Comparison of ENCODE assay signal across 9 mouse cellular contexts in the genomic region with DNA sequence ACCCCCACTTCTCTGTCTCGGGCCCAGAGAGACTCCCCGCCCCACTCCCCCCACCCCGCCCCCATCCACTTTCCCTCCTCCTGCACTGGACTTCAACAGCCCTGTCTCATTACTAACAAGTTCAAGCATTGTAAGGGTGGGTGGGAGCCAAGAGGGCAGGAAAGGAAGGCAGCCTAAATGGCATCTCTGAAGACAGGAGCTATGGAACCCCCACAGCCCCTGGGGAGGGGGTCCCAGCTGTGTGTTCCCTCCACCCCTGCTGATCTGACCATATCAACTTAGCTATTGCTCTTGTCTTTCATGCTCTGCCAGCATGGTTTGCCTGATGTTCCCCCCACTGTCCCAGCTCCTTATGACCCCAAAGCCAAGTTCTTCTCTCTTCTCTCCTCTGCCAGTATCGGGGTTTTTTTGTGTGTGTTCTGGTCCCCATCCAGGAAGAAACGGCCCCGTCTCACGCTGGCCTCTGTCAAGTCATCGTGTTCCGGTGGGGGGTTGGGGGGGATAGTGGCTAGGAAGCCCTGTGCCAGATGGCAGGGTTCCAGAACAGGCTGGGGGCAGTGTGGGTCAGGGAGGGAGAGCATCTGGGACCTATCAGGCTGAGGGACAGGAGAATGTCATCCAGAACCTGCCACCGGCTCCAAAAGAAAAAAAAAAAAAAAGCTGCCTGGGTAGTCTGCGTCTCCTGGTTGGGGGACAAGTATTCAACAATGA. TPM values are rescaled to one million over a fixed set of nuclear protein-coding genes. Genes with fewer than 3 reads are reported as not detected.
DNase-seq lines count a peak whose midpoint lies in the region; ATAC-seq and TF ChIP-seq lines count a peak whose summit lies in the region.
"Had no signal": no experiment of that assay in that cellular context is flagged by ENCODE, and none has a peak within 500 bp of the region (broad histone marks: within the 10 kb centered on the region; RNA-seq: fewer than 3 reads in every experiment).

No protein-coding gene starts in this region.

- 0 out of 2 replicates have a peak, but pooled peaks cover 3% of the 10 kb centered on the region for H3K9me3 ChIP-seq in midbrain, postnatal 0 days (ENCODE audit: low read length)
- peaks cover 4% of the 10 kb centered on the region; the same call in 1 of the 2 replicates for H3K9me3 ChIP-seq in midbrain, embryonic 15.5 days
- H3K9me3 ChIP-seq in embryonic facial prominence, embryonic 15.5 days (replicated peaks): no peaks in the 10 kb centered on the region
- no peaks in the 10 kb centered on the region for H3K9me3 ChIP-seq in stomach, embryonic 15.5 days

- no peaks in the 10 kb centered on the region for H3K27me3 ChIP-seq in midbrain, postnatal 0 days (ENCODE audit: insufficient read depth, low read length)
- no peaks in the 10 kb centered on the region for H3K27me3 ChIP-seq in midbrain, embryonic 15.5 days (replicated peaks)
- H3K27me3 ChIP-seq in embryonic facial prominence, embryonic 15.5 days: no peaks in the 10 kb centered on the region
- H3K27me3 ChIP-seq in stomach, embryonic 15.5 days (replicated peaks): no peaks in the 10 kb centered on the region

- no peak overlapping the region for H3K4me2 ChIP-seq in midbrain, postnatal 0 days (ENCODE audit: low read depth, low read length, poor library complexity, severe bottlenecking)
- no peak overlapping the region for H3K4me2 ChIP-seq in midbrain, embryonic 15.5 days
- H3K4me2 ChIP-seq in embryonic facial prominence, embryonic 15.5 days (replicated peaks): peak overlapping the region; percentile 40
- H3K4me2 ChIP-seq in stomach, embryonic 15.5 days: peak overlapping the region; percentile 23

- no peaks in the 10 kb centered on the region for H3K36me3 ChIP-seq in midbrain, postnatal 0 days (ENCODE audit: insufficient read depth, low read length)
- no peaks in the 10 kb centered on the region for H3K36me3 ChIP-seq in midbrain, embryonic 15.5 days (replicated peaks)
- no peaks in the 10 kb centered on the region for H3K36me3 ChIP-seq in embryonic facial prominence, embryonic 15.5 days
- no peaks in the 10 kb centered on the region for H3K36me3 ChIP-seq in stomach, embryonic 15.5 days

- no peak overlapping the region for H3K9ac ChIP-seq in midbrain, postnatal 0 days (replicated peaks; ENCODE audit: low read length, poor library complexity, severe bottlenecking)
- no peak overlapping the region for H3K9ac ChIP-seq in midbrain, embryonic 15.5 days
- H3K9ac ChIP-seq in embryonic facial prominence, embryonic 15.5 days: no peak overlapping the region
- H3K9ac ChIP-seq in stomach, embryonic 15.5 days: no peak overlapping the region
- H3K9ac ChIP-seq: liver, embryonic 14.5 days had no signal

- no peaks in the 10 kb centered on the region for H3K4me1 ChIP-seq in midbrain, postnatal 0 days (ENCODE audit: insufficient read depth, low read length)
- H3K4me1 ChIP-seq in midbrain, embryonic 15.5 days: peaks cover 4% of the 10 kb centered on the region; the same call in 1 of the 2 replicates
- peaks cover 26% of the 10 kb centered on the region for H3K4me1 ChIP-seq in embryonic facial prominence, embryonic 15.5 days
- H3K4me1 ChIP-seq in stomach, embryonic 15.5 days: peaks cover 26% of the 10 kb centered on the region

- no peak for TF ChIP-seq CTCF in midbrain, postnatal 0 days (IDR thresholded peaks at IDR 0.05)

- H3K27ac ChIP-seq in midbrain, postnatal 0 days (ENCODE audit: low read depth, low read length): no peak overlapping the region
- no peak overlapping the region for H3K27ac ChIP-seq in midbrain, embryonic 15.5 days
- H3K27ac ChIP-seq in embryonic facial prominence, embryonic 15.5 days (replicated peaks): peak overlapping the region; percentile 79
- H3K27ac ChIP-seq in stomach, embryonic 15.5 days: peak overlapping the region; percentile 80
- H3K27ac ChIP-seq: liver, embryonic 14.5 days had no signal

- 50% methylated on average over 11 of the region's 11 CpGs for WGBS in midbrain, postnatal 0 days
- WGBS in midbrain, embryonic 15.5 days: 48% methylated on average over 11 of the region's 11 CpGs
- 18% methylated on average over 11 of the region's 11 CpGs for WGBS in embryonic facial prominence, embryonic 15.5 days
- 28% methylated on average over 11 of the region's 11 CpGs for WGBS in stomach, embryonic 15.5 days

- ATAC-seq in midbrain, postnatal 0 days (ENCODE audit: low FRiP score): no peak
- no peak for ATAC-seq in midbrain, embryonic 15.5 days (replicated peaks)
- no peak; the same call in 1 of the 2 replicates for ATAC-seq in embryonic facial prominence, embryonic 15.5 days (ENCODE audit: insufficient number of reproducible peaks, low FRiP score, low TSS enrichment, low read depth)
- ATAC-seq in stomach, embryonic 15.5 days (ENCODE audit: insufficient read depth, low FRiP score, low read depth): peak; percentile 49; the same call in 1 of the 2 replicates
- ATAC-seq: forebrain, embryonic 16.5 days had no signal

- H3K4me3 ChIP-seq in midbrain, postnatal 0 days (ENCODE audit: low read depth, low read length): no peak overlapping the region
- no peak overlapping the region for H3K4me3 ChIP-seq in midbrain, embryonic 15.5 days
- H3K4me3 ChIP-seq in embryonic facial prominence, embryonic 15.5 days (replicated peaks): no peak overlapping the region
- H3K4me3 ChIP-seq in stomach, embryonic 15.5 days (replicated peaks): no peak overlapping the region

- DNase-seq in midbrain, postnatal 0 days (ENCODE audit: low spot score): peak; percentile 29
- peak; percentile 49 to 59 for DNase-seq in kidney, postnatal 36 days
- no peak for DNase-seq in frontal cortex, postnatal 10 days (ENCODE audit: low spot score in 2 of 2)
- DNase-seq in layer of hippocampus, adult 18-20 months (ENCODE audit: low spot score in 2 of 2): no peak

RNA-seq across cellular contexts. Expression of a gene that starts 58.1 kb away (rescaled TPM):
- 2.6 and 3.7 TPM in 2 replicates for total RNA-seq in midbrain, postnatal 0 days (2014; rRNA removed)
- 1.2 TPM in 2 replicates for polyA plus RNA-seq in midbrain, postnatal 0 days (2015; fragmentation: Nextera tagmentation; extraction: Ambion mirVana)
- 1.9 and 2.9 TPM in 2 replicates for polyA plus RNA-seq in midbrain, embryonic 15.5 days (2015; fragmentation: Nextera tagmentation; extraction: Ambion mirVana)
- 13.1 and 17.2 TPM in 2 replicates for polyA plus RNA-seq in embryonic facial prominence, embryonic 15.5 days (2015; fragmentation: Nextera tagmentation; extraction: Ambion mirVana)
- polyA plus RNA-seq in stomach, embryonic 15.5 days (2015; fragmentation: Nextera tagmentation; extraction: Ambion mirVana): 6.8 TPM in 2 replicates
- total RNA-seq in layer of hippocampus, adult 18-20 months (2021): 1 to 10 TPM in 1 of 2 experiments, under 1 TPM in 1; 0.91 to 1.5 TPM

Comparison
In these comparisons a context has a peak if more than half of its experiments do, and no peak if none do; other contexts are left out.
1. DNase-seq: peak in midbrain, postnatal 0 days (single experiment) and kidney, postnatal 36 days (2 of 2); none in frontal cortex, postnatal 10 days (0 of 2) and layer of hippocampus, adult 18-20 months (0 of 2).
2. H3K27ac ChIP-seq: peak in embryonic facial prominence, embryonic 15.5 days (single experiment) and stomach, embryonic 15.5 days (single experiment); none in midbrain, postnatal 0 days (single experiment) and midbrain, embryonic 15.5 days (single experiment).
3. H3K4me2 ChIP-seq: peak in embryonic facial prominence, embryonic 15.5 days (single experiment) and stomach, embryonic 15.5 days (single experiment); none in midbrain, postnatal 0 days (single experiment) and midbrain, embryonic 15.5 days (single experiment).